Mouse (Mus musculus) ES-E14 (cell line): ENCODE measurements around the gene Ush1g. TPM values are rescaled to one million over a fixed set of nuclear protein-coding genes. Genes with fewer than 3 reads are reported as not detected.

Experiments
- DNase-seq: peaks from one replicate; pipeline ENCODE4 v3.0.0-alpha.2; 2013; ENCODE audit warnings: low read depth, low spot score
- H3K27ac ChIP-seq: 2 replicates; pipeline ENCODE4 v1.5.1; 2012; ENCODE audit warnings: low read depth, mild to moderate bottlenecking, low read length, moderate library complexity, mixed read lengths; ENCODE audit not compliant: poor library complexity, insufficient read depth, severe bottlenecking
- H3K36me3 ChIP-seq: 2 replicates; pipeline ENCODE4 v1.6.1; 2012; ENCODE audit warnings: mild to moderate bottlenecking, low read length, moderate library complexity, mixed read lengths; ENCODE audit not compliant: control insufficient read depth, poor library complexity, insufficient read depth, severe bottlenecking
- H3K4me1 ChIP-seq, 2 experiments: fragments of 150-350 bp in 1 of 2; sonication (generic) in 1 of 2; 2 replicates each; pipeline ENCODE4 v1.6.1; 2012; ENCODE audit warnings: low read length in 2 of 2, mild to moderate bottlenecking in 1 of 2, mixed read lengths in 1 of 2; ENCODE audit not compliant: control insufficient read depth in 2 of 2, insufficient read depth in 2 of 2, poor library complexity in 1 of 2
- H3K4me3 ChIP-seq, 2 experiments: fragments of 150-350 bp in 1 of 2; sonication (generic) in 1 of 2; 2 replicates each; pipeline ENCODE4 v1.5.1; 2012; ENCODE audit warnings: low read length in 2 of 2, low read depth in 1 of 2, mild to moderate bottlenecking in 1 of 2, mixed read lengths in 1 of 2; ENCODE audit not compliant: insufficient read depth in 1 of 2, poor library complexity in 1 of 2, severe bottlenecking in 1 of 2
- H3K9ac ChIP-seq: 2 replicates; pipeline ENCODE4 v1.6.1; 2012; ENCODE audit warnings: low read depth, mild to moderate bottlenecking, low read length, mixed read lengths; ENCODE audit not compliant: poor library complexity, insufficient read depth, severe bottlenecking
- H3K9me3 ChIP-seq: fragments of 150-350 bp; sonication (generic); 2 replicates; pipeline ENCODE4 v1.6.1; 2012; ENCODE audit warnings: low read depth, mild to moderate bottlenecking, low read length; ENCODE audit not compliant: control insufficient read depth, insufficient read depth
- CHD2 ChIP-seq: IDR thresholded peaks from 2 replicates; pipeline ENCODE4 v1.6.1; 2014; ENCODE audit warnings: mild to moderate bottlenecking, low read depth, low read length, inconsistent platforms
- HCFC1 ChIP-seq: IDR thresholded peaks from 2 replicates; pipeline ENCODE4 v1.6.1; 2012; ENCODE audit warnings: low read length, inconsistent platforms, borderline replicate concordance; ENCODE audit not compliant: insufficient read depth
- MAFK ChIP-seq: IDR thresholded peaks from 2 replicates; pipeline ENCODE4 v1.6.1; 2014; ENCODE audit warnings: mild to moderate bottlenecking, low read depth, low read length, inconsistent platforms; ENCODE audit not compliant: insufficient read depth
- ZC3H11A ChIP-seq: IDR thresholded peaks from 2 replicates; pipeline ENCODE4 v1.6.1; 2012; ENCODE audit warnings: low read depth, mild to moderate bottlenecking, inconsistent platforms, low read length, borderline replicate concordance
- ZNF384 ChIP-seq: IDR thresholded peaks from 2 replicates; pipeline ENCODE4 v1.6.1; 2012; ENCODE audit warnings: low read depth, low read length, inconsistent platforms
- in situ Hi-C, 2 experiments: fragments of 600-800 bp; cut with MboI; formaldehyde crosslinking; loops; one replicate each; pipeline ENCODE4 v1.15.1; 2025; ENCODE audit warnings: low sequenced_read_pairs in 2 of 2, inconsistent platforms in 1 of 2; ENCODE audit not compliant: unreplicated experiment in 2 of 2
- total RNA-seq: library from RNA; depleted of rRNA; stranded (reverse); fragments of 300-350 nt; gene quantifications from 2 replicates; pipeline ENCODE4 v1.2.3, GENCODE M21; 2012

Ush1g gene
- total RNA-seq, 1 experiment, result not detected

DNA sequence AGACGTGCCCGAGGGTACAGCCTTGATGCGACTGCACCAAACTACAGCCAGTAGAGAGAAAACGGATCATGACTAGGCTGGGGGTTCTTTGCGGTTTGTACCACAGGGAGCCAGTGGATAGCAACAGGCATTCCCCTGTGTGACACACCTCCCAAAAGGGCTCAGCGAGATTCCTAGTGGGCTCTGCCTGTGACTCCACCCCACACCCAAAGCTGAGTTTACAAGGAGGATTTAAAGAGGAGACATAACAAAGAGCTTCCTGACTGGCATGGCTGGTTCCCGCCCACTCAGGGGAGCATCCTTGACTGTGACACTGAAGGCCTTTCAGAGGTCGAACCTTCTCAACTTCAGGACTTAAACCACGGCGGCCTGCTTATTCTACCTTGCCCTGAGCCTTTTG, 30.3 kb downstream of the Ush1g start:
- no peak for DNase-seq
- Histone ChIP-seq H3K27ac (no peak overlapping the region), H3K36me3 (no peaks in the 10 kb centered on the region), H3K9me3 (no peaks in the 10 kb centered on the region), H3K9ac (no peak overlapping the region; the same call in 1 of the 2 replicates), H3K4me1 (peaks cover 3 to 28% of the 10 kb centered on the region in 2 experiments; a peak in 2 of 4 replicates), H3K4me3 (no peak overlapping the region)
- in situ Hi-C loops, result no loop called here
- TF ChIP-seq ZNF384 (no peak), MAFK (no peak), ZC3H11A (no peak), HCFC1 (no peak), CHD2 (no peak)

GRCm38 (mm10) chr11:115290919-115291318, 30.9 kb downstream of the Ush1g start:
- Histone ChIP-seq H3K4me3 (no peak overlapping the region), H3K27ac (no peak overlapping the region), H3K36me3 (no peaks in the 10 kb centered on the region), H3K4me1 (peaks cover 3 to 25% of the 10 kb centered on the region in 2 experiments; a peak in 2 of 4 replicates), H3K9me3 (no peaks in the 10 kb centered on the region), H3K9ac (no peak overlapping the region)
- no peak for DNase-seq
- in situ Hi-C loops, result no loop called here
- TF ChIP-seq CHD2, result no peak
- TF ChIP-seq ZC3H11A, result no peak
- TF ChIP-seq HCFC1, result no peak
- no peak for TF ChIP-seq MAFK
- no peak for TF ChIP-seq ZNF384

DNA sequence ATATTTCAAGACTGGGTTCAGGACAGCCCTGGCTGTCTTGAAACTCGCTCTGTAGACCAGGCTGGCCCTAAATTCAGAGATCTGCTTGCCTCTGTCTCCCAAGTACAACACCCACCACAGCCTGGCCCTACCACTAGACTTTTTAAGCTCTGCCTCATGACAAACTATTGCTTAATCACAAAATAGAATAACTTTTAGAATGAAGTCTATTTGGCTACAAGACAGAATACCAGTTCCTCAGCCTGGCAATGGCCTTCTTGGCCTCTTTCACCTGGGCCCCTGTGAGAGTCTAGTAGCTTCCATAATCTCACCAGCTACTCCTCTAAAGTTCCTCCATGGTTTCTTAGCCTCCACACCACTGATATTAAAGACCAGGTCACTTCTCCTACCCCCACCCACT, 31.5 kb downstream of the Ush1g start:
- no peak for DNase-seq
- peaks cover 3 to 25% of the 10 kb centered on the region in 2 experiments; a peak in 2 of 4 replicates for H3K4me1 ChIP-seq
- H3K9me3 ChIP-seq, result no peaks in the 10 kb centered on the region
- no peaks in the 10 kb centered on the region for H3K36me3 ChIP-seq
- in situ Hi-C loops, result no loop called here
- TF ChIP-seq MAFK (no peak), HCFC1 (no peak)
- H3K9ac ChIP-seq, result no peak overlapping the region
- no peak overlapping the region for H3K4me3 ChIP-seq
- H3K27ac ChIP-seq, result no peak overlapping the region

- TF ChIP-seq ZC3H11A (no peak), CHD2 (no peak), ZNF384 (no peak), MAFK (no peak), HCFC1 (no peak)
- Histone ChIP-seq H3K9ac (no peak overlapping the region), H3K36me3 (no peaks in the 10 kb centered on the region), H3K27ac (no peak overlapping the region), H3K4me1 (peaks cover 3 to 25% of the 10 kb centered on the region in 2 experiments; a peak in 2 of 4 replicates), H3K4me3 (no peak overlapping the region), H3K9me3 (no peaks in the 10 kb centered on the region)
- in situ Hi-C loops, result no loop called here
- DNase-seq, result no peak
These were observed 32.0 kb downstream of the Ush1g start for GRCm38 (mm10) chr11:115289885-115290284.

GRCm38 (mm10) chr11:115288305-115288704, 33.5 kb downstream of the Ush1g start:
- in situ Hi-C loops, result no loop called here
- no peak for TF ChIP-seq HCFC1
- H3K36me3 ChIP-seq, result no peaks in the 10 kb centered on the region
- H3K9ac ChIP-seq, result no peak overlapping the region
- no peaks in the 10 kb centered on the region for H3K9me3 ChIP-seq
- H3K4me1 ChIP-seq, result peaks cover 3 to 15% of the 10 kb centered on the region in 2 experiments; a peak in 2 of 4 replicates
- H3K4me3 ChIP-seq, result no peak overlapping the region
- no peak for DNase-seq
- H3K27ac ChIP-seq, result no peak overlapping the region
